Mouse (Mus musculus): ENCODE data around the gene Gm20388. TPM values are rescaled to one million over a fixed set of nuclear protein-coding genes. Genes with fewer than 3 reads are reported as not detected.

Gene Gm20388
- total and polyA plus RNA-seq, 3 experiments, result 0.02 to 0.05 TPM; not detected in 1

GRCm38 (mm10) chr8:120143911-120144651 is 233.4 kb downstream of the Gm20388 start:
- H3K4me3 ChIP-seq (ENCODE audit: low read depth, low read length), result no peak overlapping the region
- no peaks in the 10 kb centered on the region for H3K4me1 ChIP-seq (ENCODE audit: insufficient read depth, low read depth, low read length)
- DNase-seq (ENCODE audit: low spot score) (no peak), ATAC-seq (ENCODE audit: extremely low read depth, insufficient number of reproducible peaks, low FRiP score, poor library complexity, severe bottlenecking) (no peak)
- no peaks in the 10 kb centered on the region for H3K36me3 ChIP-seq (replicated peaks)
- no peaks in the 10 kb centered on the region for H3K9me3 ChIP-seq (replicated peaks)
- H3K27me3 ChIP-seq (ENCODE audit: insufficient read depth, low read length), result peaks cover 14% of the 10 kb centered on the region
- TF ChIP-seq TAL1 (conservative IDR thresholded peaks at IDR 0.05; ENCODE audit: low read depth, low read length) (no peak), POLR2AphosphoS5 (IDR thresholded peaks at IDR 0.05; ENCODE audit: insufficient replicate concordance, low read depth, low read length) (no peak), GATA2 (IDR thresholded peaks at IDR 0.05; ENCODE audit: borderline replicate concordance, low read depth, low read length) (no peak), CTCF (IDR thresholded peaks at IDR 0.05; ENCODE audit: low read depth, low read length) (no peak), GATA1 (IDR thresholded peaks at IDR 0.05; ENCODE audit: borderline replicate concordance, low read length) (no peak)

- Histone ChIP-seq H3K4me3 (ENCODE audit: low read depth, low read length) (no peak overlapping the region), H3K9me3 (replicated peaks) (no peaks in the 10 kb centered on the region), H3K36me3 (replicated peaks) (no peaks in the 10 kb centered on the region), H3K27me3 (ENCODE audit: insufficient read depth, low read length) (peaks cover 7% of the 10 kb centered on the region), H3K4me1 (ENCODE audit: insufficient read depth, low read depth, low read length) (no peaks in the 10 kb centered on the region)
- TF ChIP-seq CTCF (IDR thresholded peaks at IDR 0.05; ENCODE audit: low read depth, low read length), result no peak
- TF ChIP-seq GATA2 (IDR thresholded peaks at IDR 0.05; ENCODE audit: borderline replicate concordance, low read depth, low read length), result no peak
- no peak for TF ChIP-seq POLR2AphosphoS5 (IDR thresholded peaks at IDR 0.05; ENCODE audit: insufficient replicate concordance, low read depth, low read length)
- no peak for TF ChIP-seq GATA1 (IDR thresholded peaks at IDR 0.05; ENCODE audit: borderline replicate concordance, low read length)
- no peak for TF ChIP-seq TAL1 (conservative IDR thresholded peaks at IDR 0.05; ENCODE audit: low read depth, low read length)
- DNase-seq (ENCODE audit: low spot score), result no peak
- ATAC-seq (ENCODE audit: extremely low read depth, insufficient number of reproducible peaks, low FRiP score, poor library complexity, severe bottlenecking), result no peak
Measured at GRCm38 (mm10) chr8:120144652-120145301, 234.1 kb downstream of the Gm20388 start.

GRCm38 (mm10) chr8:120146051-120146450 is 235.4 kb downstream of the Gm20388 start:
- Histone ChIP-seq H3K4me1 (ENCODE audit: insufficient read depth, low read depth, low read length) (no peaks in the 10 kb centered on the region), H3K9me3 (replicated peaks) (no peaks in the 10 kb centered on the region), H3K36me3 (replicated peaks) (no peaks in the 10 kb centered on the region), H3K27me3 (ENCODE audit: insufficient read depth, low read length) (peaks cover 13% of the 10 kb centered on the region), H3K4me3 (ENCODE audit: low read depth, low read length) (no peak overlapping the region)
- ATAC-seq (ENCODE audit: extremely low read depth, insufficient number of reproducible peaks, low FRiP score, poor library complexity, severe bottlenecking) (no peak), DNase-seq (ENCODE audit: low spot score) (no peak)
- no peak for TF ChIP-seq GATA1 (IDR thresholded peaks at IDR 0.05; ENCODE audit: borderline replicate concordance, low read length)
- no peak for TF ChIP-seq TAL1 (conservative IDR thresholded peaks at IDR 0.05; ENCODE audit: low read depth, low read length)
- TF ChIP-seq GATA2 (IDR thresholded peaks at IDR 0.05; ENCODE audit: borderline replicate concordance, low read depth, low read length), result no peak
- no peak for TF ChIP-seq POLR2AphosphoS5 (IDR thresholded peaks at IDR 0.05; ENCODE audit: insufficient replicate concordance, low read depth, low read length)
- TF ChIP-seq CTCF (IDR thresholded peaks at IDR 0.05; ENCODE audit: low read depth, low read length), result no peak

GRCm38 (mm10) chr8:120150028-120150427 is 239.4 kb downstream of the Gm20388 start:
- DNase-seq (ENCODE audit: low spot score), result no peak
- Histone ChIP-seq H3K9me3 (replicated peaks) (no peaks in the 10 kb centered on the region), H3K27me3 (ENCODE audit: insufficient read depth, low read length) (peaks cover 17% of the 10 kb centered on the region), H3K36me3 (replicated peaks) (no peaks in the 10 kb centered on the region), H3K4me1 (ENCODE audit: insufficient read depth, low read depth, low read length) (no peaks in the 10 kb centered on the region), H3K4me3 (ENCODE audit: low read depth, low read length) (peak overlapping the region; percentile 4; the same call in 1 of the 2 replicates)
- ATAC-seq (ENCODE audit: extremely low read depth, insufficient number of reproducible peaks, low FRiP score, poor library complexity, severe bottlenecking), result no peak
- TF ChIP-seq GATA1 (IDR thresholded peaks at IDR 0.05; ENCODE audit: borderline replicate concordance, low read length) (no peak), TAL1 (conservative IDR thresholded peaks at IDR 0.05; ENCODE audit: low read depth, low read length) (no peak), GATA2 (IDR thresholded peaks at IDR 0.05; ENCODE audit: borderline replicate concordance, low read depth, low read length) (no peak), POLR2AphosphoS5 (IDR thresholded peaks at IDR 0.05; ENCODE audit: insufficient replicate concordance, low read depth, low read length) (no peak), CTCF (IDR thresholded peaks at IDR 0.05; ENCODE audit: low read depth, low read length) (no peak)

- ATAC-seq (ENCODE audit: extremely low read depth, insufficient number of reproducible peaks, low FRiP score, poor library complexity, severe bottlenecking) (no peak), DNase-seq (ENCODE audit: low spot score) (no peak)
- H3K36me3 ChIP-seq (replicated peaks), result no peaks in the 10 kb centered on the region
- H3K9me3 ChIP-seq (replicated peaks), result no peaks in the 10 kb centered on the region
- no peaks in the 10 kb centered on the region for H3K4me1 ChIP-seq (ENCODE audit: insufficient read depth, low read depth, low read length)
- TF ChIP-seq CTCF (IDR thresholded peaks at IDR 0.05; ENCODE audit: low read depth, low read length), result no peak
- H3K27me3 ChIP-seq (ENCODE audit: insufficient read depth, low read length), result peaks cover 20% of the 10 kb centered on the region
- no peak overlapping the region for H3K4me3 ChIP-seq (ENCODE audit: low read depth, low read length)
Measured at GRCm38 (mm10) chr8:120151151-120151550, 240.5 kb downstream of the Gm20388 start.

GRCm38 (mm10) chr8:120152636-120153035 is 242.0 kb downstream of the Gm20388 start:
- TF ChIP-seq GATA2 (IDR thresholded peaks at IDR 0.05; ENCODE audit: borderline replicate concordance, low read depth, low read length), result no peak
- TF ChIP-seq TAL1 (conservative IDR thresholded peaks at IDR 0.05; ENCODE audit: low read depth, low read length), result no peak
- no peak for TF ChIP-seq CTCF (IDR thresholded peaks at IDR 0.05; ENCODE audit: low read depth, low read length)
- no peak for TF ChIP-seq GATA1 (IDR thresholded peaks at IDR 0.05; ENCODE audit: borderline replicate concordance, low read length)
- TF ChIP-seq POLR2AphosphoS5 (IDR thresholded peaks at IDR 0.05; ENCODE audit: insufficient replicate concordance, low read depth, low read length), result no peak
- no peaks in the 10 kb centered on the region for H3K9me3 ChIP-seq (replicated peaks)
- H3K4me1 ChIP-seq (ENCODE audit: insufficient read depth, low read depth, low read length), result no peaks in the 10 kb centered on the region
- ATAC-seq (ENCODE audit: extremely low read depth, insufficient number of reproducible peaks, low FRiP score, poor library complexity, severe bottlenecking) (no peak), DNase-seq (ENCODE audit: low spot score) (no peak)
- H3K27me3 ChIP-seq (ENCODE audit: insufficient read depth, low read length), result peaks cover 23% of the 10 kb centered on the region
- H3K4me3 ChIP-seq (ENCODE audit: low read depth, low read length), result no peak overlapping the region
- H3K36me3 ChIP-seq (replicated peaks), result no peaks in the 10 kb centered on the region

Measured in G1E (cell line).